Mouse (Mus musculus): Measurements from ENCODE around the gene Txndc8. TPM values are rescaled to one million over a fixed set of nuclear protein-coding genes. Genes with fewer than 3 reads are reported as not detected.
A peak's percentile ranks its signal among the peaks of the same experiment; 100 is the strongest.

Gene Txndc8
- polyA plus RNA-seq, 1 experiment from 2014 or later = not detected

DNA sequence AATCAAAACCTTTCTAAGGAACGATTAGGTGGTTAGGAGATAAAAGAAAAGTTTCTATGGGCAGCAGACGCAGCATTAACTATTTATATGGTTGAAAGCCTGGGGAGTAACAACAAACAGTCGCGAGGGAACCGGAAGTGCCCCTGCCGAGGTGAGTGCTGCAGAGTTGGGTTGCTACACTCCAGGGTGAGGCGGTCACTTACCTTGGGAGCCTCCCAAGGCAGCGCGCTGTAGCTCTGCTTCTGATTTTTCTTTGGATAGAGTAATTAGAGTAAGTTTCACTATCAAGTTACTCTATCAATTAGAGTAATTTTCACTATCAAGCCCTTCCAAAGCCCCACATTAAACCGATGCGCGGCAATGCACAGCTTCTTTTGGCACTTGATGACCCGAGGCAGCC is 25.7 kb upstream of the Txndc8 start:
- Histone ChIP-seq H3K9ac (ENCODE audit: low read depth, low read length) (no peak overlapping the region), H3K27ac (ENCODE audit: low read length) (no peak overlapping the region), H3K4me3 (ENCODE audit: low read depth, low read length) (peak overlapping the region; percentile 37), H3K27me3 (ENCODE audit: control insufficient read depth, insufficient read depth, low read depth, low read length) (no peaks in the 10 kb centered on the region), H3K4me2 (ENCODE audit: low read depth, low read length) (peak overlapping the region; percentile 44), H3K4me1 (ENCODE audit: control insufficient read depth, low read depth, low read length) (no peaks in the 10 kb centered on the region), H3K36me3 (ENCODE audit: control insufficient read depth, insufficient read depth) (no peaks in the 10 kb centered on the region), H3K9me3 (replicated peaks; ENCODE audit: control insufficient read depth, low read length) (no peaks in the 10 kb centered on the region)
- ATAC-seq (ENCODE audit: low read depth) = no peak
- 36% methylated on average over 13 of the region's 13 CpGs for WGBS (ENCODE audit: insufficient replicate concordance)

DNA sequence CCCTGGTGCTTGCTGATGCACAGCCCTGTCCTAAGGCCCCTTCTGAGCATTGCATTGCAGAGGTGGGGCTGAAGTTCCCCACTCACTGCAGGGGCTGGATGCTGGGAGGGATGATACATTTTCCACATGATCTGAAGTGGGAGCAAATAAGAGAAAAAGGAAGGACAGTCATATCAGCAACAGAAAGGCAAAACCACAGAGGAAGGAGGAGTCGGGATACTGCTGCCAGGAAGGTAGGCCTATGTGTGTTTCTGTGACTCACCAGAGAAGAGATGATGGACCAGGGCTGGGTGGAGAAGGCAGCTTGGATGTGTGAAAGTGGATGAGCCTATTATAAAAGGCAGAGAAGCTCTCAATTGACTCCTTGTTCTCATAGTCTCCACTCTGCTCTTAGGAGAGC is 23.8 kb upstream of the Txndc8 start:
- Histone ChIP-seq H3K4me2 (ENCODE audit: low read depth, low read length) (no peak overlapping the region), H3K4me1 (ENCODE audit: control insufficient read depth, low read depth, low read length) (no peaks in the 10 kb centered on the region), H3K27me3 (ENCODE audit: control insufficient read depth, insufficient read depth, low read depth, low read length) (no peaks in the 10 kb centered on the region), H3K27ac (ENCODE audit: low read length) (no peak overlapping the region), H3K9me3 (replicated peaks; ENCODE audit: control insufficient read depth, low read length) (no peaks in the 10 kb centered on the region), H3K36me3 (ENCODE audit: control insufficient read depth, insufficient read depth) (no peaks in the 10 kb centered on the region), H3K9ac (ENCODE audit: low read depth, low read length) (no peak overlapping the region), H3K4me3 (ENCODE audit: low read depth, low read length) (no peak overlapping the region)
- no peak for ATAC-seq (ENCODE audit: low read depth)
- 22% methylated on average over 1 of the region's 1 CpGs for WGBS (ENCODE audit: insufficient replicate concordance)

DNA sequence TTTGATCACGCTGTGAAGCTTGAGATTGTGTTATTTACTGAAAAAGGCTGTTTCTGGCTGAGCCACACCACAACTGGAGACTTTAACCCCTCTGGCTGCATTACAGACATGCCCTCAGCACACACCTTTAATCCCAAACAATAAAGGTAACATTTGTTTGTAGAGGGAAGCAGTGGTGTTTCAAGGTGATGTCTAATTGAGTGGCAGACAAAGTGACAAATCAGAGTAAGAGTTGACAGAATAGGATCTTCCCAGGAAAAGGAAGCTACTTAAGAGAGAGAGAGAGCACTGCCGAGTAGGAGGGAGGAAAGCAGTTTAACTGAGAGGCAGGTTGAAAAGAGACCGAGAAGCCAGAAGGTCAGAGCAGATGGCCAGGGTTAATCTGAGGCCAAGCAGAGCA is 5.4 kb downstream of the Txndc8 start:
- H3K4me1 ChIP-seq (ENCODE audit: control insufficient read depth, low read depth, low read length) = no peaks in the 10 kb centered on the region
- H3K36me3 ChIP-seq (ENCODE audit: control insufficient read depth, insufficient read depth) = no peaks in the 10 kb centered on the region
- H3K4me2 ChIP-seq (ENCODE audit: low read depth, low read length) = no peak overlapping the region
- H3K4me3 ChIP-seq (ENCODE audit: low read depth, low read length) = no peak overlapping the region
- no peaks in the 10 kb centered on the region for H3K27me3 ChIP-seq (ENCODE audit: control insufficient read depth, insufficient read depth, low read depth, low read length)
- no peaks in the 10 kb centered on the region for H3K9me3 ChIP-seq (replicated peaks; ENCODE audit: control insufficient read depth, low read length)
- ATAC-seq (ENCODE audit: low read depth) = no peak
- H3K9ac ChIP-seq (ENCODE audit: low read depth, low read length) = no peak overlapping the region
- 46% methylated on average over 3 of the region's 3 CpGs for WGBS (ENCODE audit: insufficient replicate concordance)
- no peak overlapping the region for H3K27ac ChIP-seq (ENCODE audit: low read length)

DNA sequence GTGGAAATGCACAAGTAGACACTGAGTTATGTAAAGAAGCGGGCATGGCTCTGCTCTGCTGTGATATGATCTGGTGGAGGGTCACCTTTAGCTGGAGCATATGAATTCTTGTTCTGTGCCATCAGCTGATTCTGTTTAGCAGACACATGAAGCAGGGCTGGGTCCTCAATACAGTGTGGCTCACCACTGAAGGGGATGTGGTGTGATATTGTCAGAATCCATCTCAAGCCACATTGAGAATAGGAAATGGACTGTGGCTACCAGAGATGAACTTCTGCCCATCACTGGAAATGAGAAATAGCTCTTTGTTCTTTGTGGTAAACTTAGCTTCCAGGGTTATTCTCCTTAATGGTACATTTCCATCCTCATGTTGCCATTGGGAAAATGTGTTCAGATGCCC is 17.5 kb downstream of the Txndc8 start:
- 36% methylated on average over 1 of the region's 1 CpGs for WGBS (ENCODE audit: insufficient replicate concordance)
- Histone ChIP-seq H3K9me3 (replicated peaks; ENCODE audit: control insufficient read depth, low read length) (no peaks in the 10 kb centered on the region), H3K36me3 (ENCODE audit: control insufficient read depth, insufficient read depth) (no peaks in the 10 kb centered on the region), H3K4me3 (ENCODE audit: low read depth, low read length) (no peak overlapping the region), H3K9ac (ENCODE audit: low read depth, low read length) (no peak overlapping the region), H3K4me1 (ENCODE audit: control insufficient read depth, low read depth, low read length) (no peaks in the 10 kb centered on the region), H3K27ac (ENCODE audit: low read length) (no peak overlapping the region), H3K4me2 (ENCODE audit: low read depth, low read length) (no peak overlapping the region), H3K27me3 (ENCODE audit: control insufficient read depth, insufficient read depth, low read depth, low read length) (no peaks in the 10 kb centered on the region)
- no peak for ATAC-seq (ENCODE audit: low read depth)

DNA sequence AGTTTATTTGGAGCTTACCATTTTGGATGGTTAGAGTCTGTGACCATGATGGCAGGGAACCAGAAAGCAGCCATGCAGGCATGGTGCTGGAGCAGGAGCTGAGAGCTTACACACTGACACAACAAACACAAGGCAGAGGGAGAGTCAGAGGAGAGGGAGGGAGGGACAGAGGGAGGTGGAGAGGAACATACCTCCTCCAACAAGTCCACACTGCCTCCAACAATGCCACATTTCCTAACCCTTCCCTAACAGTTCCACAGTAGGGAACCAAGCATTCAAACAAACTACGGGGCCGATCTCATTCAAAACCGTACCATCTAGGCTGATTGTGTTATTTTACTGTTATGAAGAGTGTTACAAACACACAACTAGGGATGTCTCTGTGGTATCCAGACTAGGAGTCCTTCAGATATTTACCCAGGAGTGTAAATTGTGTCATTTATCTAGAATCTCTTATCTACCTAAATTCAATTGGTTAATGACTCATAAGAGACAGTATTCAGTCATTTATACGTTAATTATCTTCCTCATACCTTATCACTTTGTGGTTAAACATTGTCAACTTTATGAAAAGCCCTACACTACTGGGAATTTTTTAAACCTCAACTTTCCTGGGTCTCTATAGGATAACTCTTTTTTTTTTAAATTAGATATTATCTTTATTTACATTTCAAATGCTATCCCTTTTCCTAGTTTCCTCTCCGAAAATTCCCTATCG is 34.4 kb downstream of the Txndc8 start:
- 66% methylated on average over 6 of the region's 6 CpGs for whole genome bisulfite sequencing (ENCODE audit: insufficient replicate concordance)
- H3K27ac ChIP-seq (ENCODE audit: low read length) = no peak overlapping the region

DNA sequence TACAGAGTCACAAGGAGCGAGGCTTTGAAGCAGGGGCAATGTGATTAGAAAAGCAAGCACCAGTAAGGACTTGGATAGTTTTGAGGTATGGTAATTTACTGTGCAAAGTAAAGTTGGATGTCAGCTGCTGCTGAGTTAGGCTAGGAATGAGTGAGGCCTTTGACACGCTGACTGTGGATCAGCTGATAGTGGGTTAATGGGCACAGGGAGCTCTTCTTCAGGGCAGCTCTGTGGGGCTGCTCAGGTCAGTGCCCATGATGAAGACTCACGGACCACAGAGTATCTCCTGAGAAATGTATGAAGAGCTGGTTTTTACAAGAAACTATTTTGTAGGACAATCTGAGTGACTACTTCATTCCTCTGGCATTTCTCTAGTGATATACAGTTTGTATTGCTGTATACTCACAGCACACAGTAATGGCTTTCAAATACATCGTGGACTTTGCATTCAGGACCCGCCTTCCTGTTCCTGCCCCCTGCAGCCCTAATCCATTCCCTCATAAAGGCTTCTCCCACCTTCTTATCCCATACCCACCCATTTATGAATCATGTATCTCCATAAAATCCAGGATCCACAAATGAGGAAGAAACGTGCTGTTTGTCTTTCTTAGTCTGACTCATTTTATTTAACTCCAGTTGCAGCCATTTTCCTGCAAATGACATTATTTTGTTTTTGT is 35.2 kb downstream of the Txndc8 start:
- no peak overlapping the region for H3K4me2 ChIP-seq (ENCODE audit: low read depth, low read length)
- H3K9ac ChIP-seq (ENCODE audit: low read depth, low read length) = no peak overlapping the region
- H3K4me3 ChIP-seq (ENCODE audit: low read depth, low read length) = no peak overlapping the region
- H3K4me1 ChIP-seq (ENCODE audit: control insufficient read depth, low read depth, low read length) = no peaks in the 10 kb centered on the region
- 52% methylated on average over 6 of the region's 6 CpGs for WGBS (ENCODE audit: insufficient replicate concordance)
- H3K36me3 ChIP-seq (ENCODE audit: control insufficient read depth, insufficient read depth) = no peaks in the 10 kb centered on the region
- ATAC-seq (ENCODE audit: low read depth) = no peak
- H3K9me3 ChIP-seq (replicated peaks; ENCODE audit: control insufficient read depth, low read length) = no peaks in the 10 kb centered on the region
- H3K27me3 ChIP-seq (ENCODE audit: control insufficient read depth, insufficient read depth, low read depth, low read length) = no peaks in the 10 kb centered on the region
- no peak overlapping the region for H3K27ac ChIP-seq (ENCODE audit: low read length)

More for the DNA sequence above, 34.4 kb downstream of the Txndc8 start:
- H3K4me3 ChIP-seq (ENCODE audit: low read depth, low read length) = no peak overlapping the region
- H3K27me3 ChIP-seq (ENCODE audit: control insufficient read depth, insufficient read depth, low read depth, low read length) = no peaks in the 10 kb centered on the region
- H3K9ac ChIP-seq (ENCODE audit: low read depth, low read length) = no peak overlapping the region
- H3K9me3 ChIP-seq (replicated peaks; ENCODE audit: control insufficient read depth, low read length) = no peaks in the 10 kb centered on the region
- ATAC-seq (ENCODE audit: low read depth) = no peak
- H3K4me2 ChIP-seq (ENCODE audit: low read depth, low read length) = no peak overlapping the region
- no peaks in the 10 kb centered on the region for H3K4me1 ChIP-seq (ENCODE audit: control insufficient read depth, low read depth, low read length)
- H3K36me3 ChIP-seq (ENCODE audit: control insufficient read depth, insufficient read depth) = no peaks in the 10 kb centered on the region

DNA sequence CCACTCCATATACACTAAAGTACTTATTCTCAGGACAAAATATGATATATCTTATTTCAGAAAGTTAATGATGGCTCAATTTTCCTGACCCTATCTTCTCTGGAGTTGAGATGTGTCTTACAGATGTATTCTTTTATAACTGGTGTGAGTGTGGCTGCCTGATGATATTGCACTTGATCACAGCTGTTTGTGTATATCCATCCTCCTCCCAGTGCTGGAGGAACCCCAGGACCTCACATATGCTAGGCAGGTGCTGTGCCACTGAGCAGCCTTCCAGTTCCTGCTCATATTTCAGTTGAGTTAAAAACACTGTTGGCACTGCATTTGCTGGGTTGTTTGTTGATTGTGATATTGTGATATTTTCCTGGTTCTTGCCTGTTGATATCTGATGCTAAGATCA is 38.6 kb downstream of the Txndc8 start:
- ATAC-seq (ENCODE audit: low read depth) = no peak
- no peaks in the 10 kb centered on the region for H3K9me3 ChIP-seq (replicated peaks; ENCODE audit: control insufficient read depth, low read length)
- H3K27ac ChIP-seq (ENCODE audit: low read length) = no peak overlapping the region
- H3K36me3 ChIP-seq (ENCODE audit: control insufficient read depth, insufficient read depth) = no peaks in the 10 kb centered on the region
- no peaks in the 10 kb centered on the region for H3K4me1 ChIP-seq (ENCODE audit: control insufficient read depth, low read depth, low read length)
- H3K4me2 ChIP-seq (ENCODE audit: low read depth, low read length) = no peak overlapping the region
- no peaks in the 10 kb centered on the region for H3K27me3 ChIP-seq (ENCODE audit: control insufficient read depth, insufficient read depth, low read depth, low read length)
- H3K9ac ChIP-seq (ENCODE audit: low read depth, low read length) = no peak overlapping the region
- H3K4me3 ChIP-seq (ENCODE audit: low read depth, low read length) = no peak overlapping the region

DNA sequence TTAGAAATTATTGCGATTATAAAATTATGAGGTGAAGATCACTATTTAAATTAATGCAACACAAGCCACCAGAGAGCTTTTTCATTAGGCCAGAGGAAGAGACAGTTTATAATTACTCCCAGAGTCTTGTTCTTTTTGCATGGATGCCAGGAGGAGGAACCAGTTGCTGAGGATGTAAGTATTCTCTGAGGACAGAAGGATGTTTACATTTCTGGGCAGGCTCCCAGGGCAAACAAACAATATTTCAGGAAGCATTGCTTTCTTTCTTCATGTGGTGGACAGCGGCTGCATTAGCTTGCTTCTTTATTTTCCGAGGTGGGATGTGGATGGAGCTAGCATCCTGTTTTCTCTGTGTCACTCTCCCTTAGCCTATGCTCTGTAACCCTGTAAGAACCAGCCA is 41.7 kb downstream of the Txndc8 start:
- Histone ChIP-seq H3K4me2 (ENCODE audit: low read depth, low read length) (no peak overlapping the region), H3K9me3 (replicated peaks; ENCODE audit: control insufficient read depth, low read length) (no peaks in the 10 kb centered on the region), H3K36me3 (ENCODE audit: control insufficient read depth, insufficient read depth) (no peaks in the 10 kb centered on the region), H3K9ac (ENCODE audit: low read depth, low read length) (no peak overlapping the region), H3K4me1 (ENCODE audit: control insufficient read depth, low read depth, low read length) (no peaks in the 10 kb centered on the region), H3K4me3 (ENCODE audit: low read depth, low read length) (no peak overlapping the region), H3K27me3 (ENCODE audit: control insufficient read depth, insufficient read depth, low read depth, low read length) (no peaks in the 10 kb centered on the region), H3K27ac (ENCODE audit: low read length) (no peak overlapping the region)
- WGBS (ENCODE audit: insufficient replicate concordance) = 49% methylated on average over 3 of the region's 3 CpGs
- ATAC-seq (ENCODE audit: low read depth) = no peak

DNA sequence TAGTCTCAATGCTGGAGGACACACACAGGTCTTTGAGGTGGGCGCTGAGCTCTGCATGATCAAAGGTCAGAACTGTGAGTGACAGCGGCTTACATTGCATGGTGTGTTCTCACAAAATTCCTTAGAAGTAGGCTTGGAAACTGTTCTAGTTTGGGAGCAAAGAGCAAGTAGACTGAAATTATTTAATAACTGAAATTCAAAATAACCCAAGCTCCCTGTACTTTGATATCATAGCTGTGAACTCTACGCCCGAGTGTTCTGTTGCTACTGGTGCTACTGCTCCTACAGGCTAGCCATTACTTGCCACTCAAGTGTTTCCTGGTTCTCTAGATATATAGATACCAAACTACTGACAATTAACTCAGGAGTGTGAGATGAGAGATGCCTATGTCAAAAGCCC is 43.4 kb downstream of the Txndc8 start:
- no peaks in the 10 kb centered on the region for H3K36me3 ChIP-seq (ENCODE audit: control insufficient read depth, insufficient read depth)
- ATAC-seq (ENCODE audit: low read depth) = no peak
- no peaks in the 10 kb centered on the region for H3K27me3 ChIP-seq (ENCODE audit: control insufficient read depth, insufficient read depth, low read depth, low read length)
- no peak overlapping the region for H3K4me3 ChIP-seq (ENCODE audit: low read depth, low read length)
- H3K4me1 ChIP-seq (ENCODE audit: control insufficient read depth, low read depth, low read length) = no peaks in the 10 kb centered on the region
- H3K9me3 ChIP-seq (replicated peaks; ENCODE audit: control insufficient read depth, low read length) = no peaks in the 10 kb centered on the region
- H3K9ac ChIP-seq (ENCODE audit: low read depth, low read length) = no peak overlapping the region
- no peak overlapping the region for H3K4me2 ChIP-seq (ENCODE audit: low read depth, low read length)
- WGBS (ENCODE audit: insufficient replicate concordance) = 77% methylated on average over 4 of the region's 4 CpGs
- no peak overlapping the region for H3K27ac ChIP-seq (ENCODE audit: low read length)
